Mouse (Mus musculus): ENCODE data around the gene Nanos2. TPM values are rescaled to one million over a fixed set of nuclear protein-coding genes. Genes with fewer than 3 reads are reported as not detected.

Nanos2 gene
- polyA plus RNA-seq, 1 experiment from 2014 or later, result 0.85 TPM

- peak overlapping the region; percentile 33; the same call in 1 of the 2 replicates for H3K9ac ChIP-seq (ENCODE audit: low read depth, low read length)
- ATAC-seq, result no peak
- peak overlapping the region; percentile 42 for H3K4me2 ChIP-seq (ENCODE audit: low read length)
- H3K4me3 ChIP-seq (ENCODE audit: low read length), result peak overlapping the region; percentile 22
- H3K4me1 ChIP-seq (ENCODE audit: control insufficient read depth, insufficient read depth, low read depth, low read length), result peaks cover 16% of the 10 kb centered on the region
- no peaks in the 10 kb centered on the region for H3K9me3 ChIP-seq (ENCODE audit: control insufficient read depth, low read length)
- no peaks in the 10 kb centered on the region for H3K27me3 ChIP-seq (replicated peaks; ENCODE audit: control insufficient read depth, insufficient read depth, low read length)
- 59% methylated on average over 10 of the region's 10 CpGs for WGBS
- H3K36me3 ChIP-seq (ENCODE audit: control insufficient read depth, insufficient read depth, low read length), result peaks cover 7% of the 10 kb centered on the region
- no peak overlapping the region for H3K27ac ChIP-seq (ENCODE audit: low read depth, low read length)
These were observed 13.2 kb downstream of the Nanos2 start for GRCm38 (mm10) chr7:19000421-19000820.

- Histone ChIP-seq H3K4me2 (ENCODE audit: low read length) (peak overlapping the region; percentile 42), H3K36me3 (ENCODE audit: control insufficient read depth, insufficient read depth, low read length) (peaks cover 12% of the 10 kb centered on the region), H3K9me3 (ENCODE audit: control insufficient read depth, low read length) (no peaks in the 10 kb centered on the region), H3K9ac (ENCODE audit: low read depth, low read length) (no peak overlapping the region; the same call in 1 of the 2 replicates), H3K27ac (ENCODE audit: low read depth, low read length) (no peak overlapping the region), H3K27me3 (replicated peaks; ENCODE audit: control insufficient read depth, insufficient read depth, low read length) (no peaks in the 10 kb centered on the region), H3K4me1 (ENCODE audit: control insufficient read depth, insufficient read depth, low read depth, low read length) (peaks cover 24% of the 10 kb centered on the region), H3K4me3 (ENCODE audit: low read length) (peak overlapping the region; percentile 22; the same call in 1 of the 2 replicates)
- 34% methylated on average over 18 of the region's 18 CpGs for WGBS
- ATAC-seq, result no peak
These were observed 14.0 kb downstream of the Nanos2 start for GRCm38 (mm10) chr7:19001066-19001806.

- no peaks in the 10 kb centered on the region for H3K9me3 ChIP-seq (ENCODE audit: control insufficient read depth, low read length)
- peaks cover 28% of the 10 kb centered on the region for H3K4me1 ChIP-seq (ENCODE audit: control insufficient read depth, insufficient read depth, low read depth, low read length)
- no peak overlapping the region for H3K27ac ChIP-seq (ENCODE audit: low read depth, low read length)
- H3K4me2 ChIP-seq (ENCODE audit: low read length), result no peak overlapping the region
- H3K4me3 ChIP-seq (ENCODE audit: low read length), result no peak overlapping the region
- no peaks in the 10 kb centered on the region for H3K27me3 ChIP-seq (replicated peaks; ENCODE audit: control insufficient read depth, insufficient read depth, low read length)
- no peak for ATAC-seq
- peaks cover 13% of the 10 kb centered on the region for H3K36me3 ChIP-seq (ENCODE audit: control insufficient read depth, insufficient read depth, low read length)
- no peak overlapping the region; the same call in 1 of the 2 replicates for H3K9ac ChIP-seq (ENCODE audit: low read depth, low read length)
- 78% methylated on average over 3 of the region's 3 CpGs for WGBS
These were observed 14.5 kb downstream of the Nanos2 start for GRCm38 (mm10) chr7:19001807-19002085.

GRCm38 (mm10) chr7:19002115-19002514 is 14.9 kb downstream of the Nanos2 start:
- Histone ChIP-seq H3K9ac (ENCODE audit: low read depth, low read length) (peak overlapping the region; percentile 74), H3K4me2 (ENCODE audit: low read length) (peak overlapping the region; percentile 75), H3K4me1 (ENCODE audit: control insufficient read depth, insufficient read depth, low read depth, low read length) (peaks cover 31% of the 10 kb centered on the region), H3K27me3 (replicated peaks; ENCODE audit: control insufficient read depth, insufficient read depth, low read length) (no peaks in the 10 kb centered on the region), H3K9me3 (ENCODE audit: control insufficient read depth, low read length) (no peaks in the 10 kb centered on the region), H3K27ac (ENCODE audit: low read depth, low read length) (peak overlapping the region; percentile 60), H3K36me3 (ENCODE audit: control insufficient read depth, insufficient read depth, low read length) (peaks cover 16% of the 10 kb centered on the region), H3K4me3 (ENCODE audit: low read length) (peak overlapping the region; percentile 43; the same call in 1 of the 2 replicates)
- no peak for ATAC-seq
- 50% methylated on average over 4 of the region's 4 CpGs for whole genome bisulfite sequencing

GRCm38 (mm10) chr7:19002848-19003498 is 15.8 kb downstream of the Nanos2 start:
- H3K9me3 ChIP-seq (ENCODE audit: control insufficient read depth, low read length), result no peaks in the 10 kb centered on the region
- H3K4me1 ChIP-seq (ENCODE audit: control insufficient read depth, insufficient read depth, low read depth, low read length), result peaks cover 34% of the 10 kb centered on the region
- peak; percentile 61 for ATAC-seq
- 3% methylated on average over 17 of the region's 17 CpGs for whole genome bisulfite sequencing
- H3K4me3 ChIP-seq (ENCODE audit: low read length), result peak overlapping the region; percentile 43
- no peaks in the 10 kb centered on the region for H3K27me3 ChIP-seq (replicated peaks; ENCODE audit: control insufficient read depth, insufficient read depth, low read length)
- H3K4me2 ChIP-seq (ENCODE audit: low read length), result peak overlapping the region; percentile 75
- peak overlapping the region; percentile 60 for H3K27ac ChIP-seq (ENCODE audit: low read depth, low read length)
- peak overlapping the region; percentile 74 for H3K9ac ChIP-seq (ENCODE audit: low read depth, low read length)
- peaks cover 20% of the 10 kb centered on the region for H3K36me3 ChIP-seq (ENCODE audit: control insufficient read depth, insufficient read depth, low read length)

- Histone ChIP-seq H3K4me3 (ENCODE audit: low read length) (peak within 1 kb of the TSS; percentile 76), H3K4me1 (ENCODE audit: control insufficient read depth, insufficient read depth, low read depth, low read length) (peaks cover 34% of the 10 kb centered on the region), H3K36me3 (ENCODE audit: control insufficient read depth, insufficient read depth, low read length) (peaks cover 20% of the 10 kb centered on the region), H3K9me3 (ENCODE audit: control insufficient read depth, low read length) (no peaks in the 10 kb centered on the region), H3K27ac (ENCODE audit: low read depth, low read length) (peak within 1 kb of the TSS; percentile 95), H3K9ac (ENCODE audit: low read depth, low read length) (peak within 1 kb of the TSS; percentile 87), H3K27me3 (replicated peaks; ENCODE audit: control insufficient read depth, insufficient read depth, low read length) (no peaks in the 10 kb centered on the region), H3K4me2 (ENCODE audit: low read length) (peak within 1 kb of the TSS; percentile 87)
- WGBS, result under 1% methylated on average over 72 of the region's 90 CpGs
- ATAC-seq, result peak; percentile 64
These were observed 16.9 kb downstream of the Nanos2 start, which contains the start of gene Irf2bp1 for GRCm38 (mm10) chr7:19003902-19004630. Gene Irf2bp1, plus strand, starts transcription at chr7:19004044.

GRCm38 (mm10) chr7:19004631-19005079 is 17.5 kb downstream of the Nanos2 start:
- H3K9me3 ChIP-seq (ENCODE audit: control insufficient read depth, low read length), result no peaks in the 10 kb centered on the region
- peak overlapping the region; percentile 87 for H3K9ac ChIP-seq (ENCODE audit: low read depth, low read length)
- H3K27me3 ChIP-seq (replicated peaks; ENCODE audit: control insufficient read depth, insufficient read depth, low read length), result no peaks in the 10 kb centered on the region
- ATAC-seq, result peak; percentile 2
- H3K4me3 ChIP-seq (ENCODE audit: low read length), result peak overlapping the region; percentile 76
- H3K4me1 ChIP-seq (ENCODE audit: control insufficient read depth, insufficient read depth, low read depth, low read length), result peaks cover 34% of the 10 kb centered on the region
- peaks cover 20% of the 10 kb centered on the region for H3K36me3 ChIP-seq (ENCODE audit: control insufficient read depth, insufficient read depth, low read length)
- H3K27ac ChIP-seq (ENCODE audit: low read depth, low read length), result peak overlapping the region; percentile 95
- 4% methylated on average over 31 of the region's 34 CpGs for WGBS
- peak overlapping the region; percentile 87 for H3K4me2 ChIP-seq (ENCODE audit: low read length)

- no peaks in the 10 kb centered on the region for H3K27me3 ChIP-seq (replicated peaks; ENCODE audit: control insufficient read depth, insufficient read depth, low read length)
- peak overlapping the region; percentile 87 for H3K9ac ChIP-seq (ENCODE audit: low read depth, low read length)
- no peaks in the 10 kb centered on the region for H3K9me3 ChIP-seq (ENCODE audit: control insufficient read depth, low read length)
- no peak overlapping the region for H3K27ac ChIP-seq (ENCODE audit: low read depth, low read length)
- WGBS, result 76% methylated on average over 31 of the region's 34 CpGs
- H3K4me2 ChIP-seq (ENCODE audit: low read length), result peak overlapping the region; percentile 87
- H3K4me1 ChIP-seq (ENCODE audit: control insufficient read depth, insufficient read depth, low read depth, low read length), result peaks cover 34% of the 10 kb centered on the region
- H3K36me3 ChIP-seq (ENCODE audit: control insufficient read depth, insufficient read depth, low read length), result peaks cover 20% of the 10 kb centered on the region
- peak overlapping the region; percentile 76 for H3K4me3 ChIP-seq (ENCODE audit: low read length)
- ATAC-seq, result no peak
These were observed 18.4 kb downstream of the Nanos2 start for GRCm38 (mm10) chr7:19005417-19006121.

Measured in hindbrain, embryonic 16.5 days (tissue).